Mouse (Mus musculus) layer of hippocampus, postnatal 10 days (tissue): Measurements from ENCODE around the gene Tex35. TPM values are rescaled to one million over a fixed set of nuclear protein-coding genes. Genes with fewer than 3 reads are reported as not detected.

ENCODE experiments used
- DNase-seq, 2 experiments: peaks; one replicate each; pipeline ENCODE4 v3.0.0; 2021; ENCODE audit warnings: low spot score in 2 of 2
- long read RNA-seq: library from polyadenylated mRNA; stranded (forward); transcript quantifications from one replicate; pipeline ENCODE4 v2.0.0, GENCODE M21; 2023
- total RNA-seq, 2 experiments: library from RNA; stranded (reverse); gene quantifications; 2 replicates each; pipeline ENCODE4 v1.2.3; 2021

Gene Tex35
- not detected for total RNA-seq
- long read RNA-seq = 0 reads

- DNase-seq = no peak
These were observed at the start of gene Tex35 for GRCm38 (mm10) chr1:157108580-157108979. Tex35 (minus strand) TSS chr1:157108680.

DNA sequence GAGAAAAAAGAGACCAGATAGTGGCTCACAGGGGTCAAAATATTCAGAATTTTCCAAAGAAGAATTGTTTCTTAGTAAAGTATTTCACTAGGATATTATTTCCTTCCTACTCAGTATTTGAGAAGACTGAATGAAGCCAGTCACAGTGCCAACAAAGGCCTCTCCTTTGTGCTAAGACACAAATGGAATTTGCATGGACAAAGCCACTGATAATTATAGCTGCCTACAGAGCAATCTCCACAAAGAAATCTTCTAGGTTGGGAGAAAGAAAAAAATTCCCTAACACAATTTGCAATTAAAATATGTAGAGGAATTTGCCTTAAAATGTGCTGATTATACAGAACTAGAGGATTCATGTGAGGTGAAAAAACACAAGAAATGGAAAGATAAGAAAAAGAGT, 45.3 kb upstream of the Tex35 start:
- no peak for DNase-seq

- no peak for DNase-seq
These were observed 41.6 kb upstream of the Tex35 start for GRCm38 (mm10) chr1:157150107-157150506.

- DNase-seq = no peak
These were observed 36.1 kb upstream of the Tex35 start for GRCm38 (mm10) chr1:157144621-157145020.

GRCm38 (mm10) chr1:157143326-157143932, 34.9 kb upstream of the Tex35 start:
- no peak for DNase-seq

DNA sequence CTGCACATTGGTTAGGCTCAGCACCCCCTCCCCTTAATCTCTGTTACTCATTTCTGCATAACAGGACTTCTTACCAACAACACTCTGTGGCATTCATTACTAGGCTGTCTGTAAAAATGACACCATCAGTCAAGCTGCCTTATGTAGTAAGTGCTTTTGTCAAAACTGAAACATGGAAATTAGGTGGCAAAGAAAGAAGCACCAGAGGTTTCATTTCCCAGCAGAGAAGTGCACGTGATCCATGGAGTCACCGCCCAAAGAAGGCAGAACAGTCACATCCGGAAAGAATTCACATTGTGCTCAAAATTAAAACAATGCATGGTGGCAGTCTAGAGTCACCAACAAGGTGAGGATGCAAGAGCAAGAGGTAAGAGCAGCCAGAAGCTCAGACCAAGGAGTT, 32.5 kb upstream of the Tex35 start:
- no peak for DNase-seq

DNA sequence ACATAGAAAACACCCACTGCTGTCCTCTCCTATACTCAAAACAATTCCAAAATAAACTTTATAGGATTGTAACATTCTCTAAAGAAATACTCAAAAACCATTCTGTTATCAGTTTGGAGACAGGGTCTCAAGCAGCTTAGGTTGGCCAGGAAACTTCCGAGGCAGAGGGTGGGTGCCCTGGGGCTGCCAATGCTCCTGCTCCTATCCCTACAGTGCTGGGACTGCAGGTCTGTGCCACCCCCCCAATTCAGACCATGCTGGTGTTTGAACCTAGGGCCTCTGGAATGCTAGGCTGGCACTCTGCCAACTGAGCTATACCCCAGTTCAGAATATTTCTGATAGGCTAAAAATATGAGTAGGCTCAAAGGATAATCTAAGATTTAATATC, 29.4 kb upstream of the Tex35 start:
- DNase-seq = no peak

DNA sequence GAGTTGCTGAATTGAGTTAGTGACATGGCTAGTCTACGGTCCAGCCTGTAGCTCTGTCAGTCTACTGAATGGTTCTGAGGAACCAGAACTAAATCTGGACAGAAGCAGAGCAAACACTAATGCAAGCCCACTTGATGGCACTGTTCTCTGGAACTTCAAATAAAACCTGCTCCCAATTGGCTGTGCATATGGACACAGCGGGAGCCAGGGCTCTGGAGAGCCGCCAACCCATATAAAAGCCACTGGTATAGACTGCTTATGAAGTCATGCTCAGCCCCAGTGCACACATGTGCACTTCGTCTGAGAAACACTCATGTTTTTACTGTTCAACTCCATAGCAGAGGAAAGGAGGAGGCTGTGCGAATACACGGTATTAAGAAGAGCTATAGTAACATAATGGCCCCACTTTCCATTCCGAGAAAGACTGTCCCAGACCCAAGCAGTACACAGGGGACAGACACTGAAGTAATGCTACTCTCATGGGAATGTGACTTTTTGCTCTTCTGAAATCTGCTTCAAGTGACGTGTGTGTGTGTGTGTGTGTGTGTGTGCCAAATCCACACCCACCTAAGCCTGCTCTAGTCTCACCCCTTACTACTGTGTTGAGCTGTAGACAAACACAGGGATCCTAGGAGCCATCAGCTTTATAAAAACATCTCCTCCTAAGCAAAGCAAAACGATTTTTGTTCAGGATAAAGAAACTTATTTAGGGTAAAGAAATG, 28.8 kb upstream of the Tex35 start:
- DNase-seq = peak in 1 of 2 experiments; percentile 35

GRCm38 (mm10) chr1:157128219-157128618, 19.7 kb upstream of the Tex35 start:
- DNase-seq = no peak

- DNase-seq = no peak
These were observed 15.4 kb upstream of the Tex35 start for GRCm38 (mm10) chr1:157123836-157124235.

GRCm38 (mm10) chr1:157119168-157119567, 10.7 kb upstream of the Tex35 start:
- DNase-seq = no peak

DNA sequence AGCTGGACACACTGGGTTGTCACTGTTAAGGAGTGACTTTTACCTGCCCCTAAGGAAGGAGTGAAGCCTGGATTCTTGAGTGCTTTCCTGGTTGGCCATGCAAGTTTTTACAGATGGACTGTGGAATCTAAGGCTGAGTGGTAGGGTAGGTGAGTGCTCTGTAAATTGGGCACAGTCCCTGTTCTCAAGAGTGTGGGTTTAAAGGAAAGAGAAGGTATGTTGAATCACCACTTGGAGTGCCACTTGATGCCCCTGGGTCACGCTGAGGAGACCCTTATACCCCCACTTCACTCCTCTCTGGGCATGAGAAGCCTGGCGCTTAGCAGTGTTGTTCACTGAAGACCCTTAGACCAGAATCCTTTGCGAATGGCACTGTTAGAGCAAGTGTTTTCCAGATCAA, 9.0 kb upstream of the Tex35 start:
- DNase-seq = no peak

GRCm38 (mm10) chr1:157114492-157114891, 6.0 kb upstream of the Tex35 start:
- DNase-seq = no peak

GRCm38 (mm10) chr1:157110287-157110835, 1.9 kb upstream of the Tex35 start:
- no peak for DNase-seq

GRCm38 (mm10) chr1:157101122-157101865, 7.2 kb downstream of the Tex35 start:
- peak; percentile 27 to 36 for DNase-seq

- DNase-seq = no peak
These were observed 12.9 kb downstream of the Tex35 start for GRCm38 (mm10) chr1:157095534-157095933.

DNA sequence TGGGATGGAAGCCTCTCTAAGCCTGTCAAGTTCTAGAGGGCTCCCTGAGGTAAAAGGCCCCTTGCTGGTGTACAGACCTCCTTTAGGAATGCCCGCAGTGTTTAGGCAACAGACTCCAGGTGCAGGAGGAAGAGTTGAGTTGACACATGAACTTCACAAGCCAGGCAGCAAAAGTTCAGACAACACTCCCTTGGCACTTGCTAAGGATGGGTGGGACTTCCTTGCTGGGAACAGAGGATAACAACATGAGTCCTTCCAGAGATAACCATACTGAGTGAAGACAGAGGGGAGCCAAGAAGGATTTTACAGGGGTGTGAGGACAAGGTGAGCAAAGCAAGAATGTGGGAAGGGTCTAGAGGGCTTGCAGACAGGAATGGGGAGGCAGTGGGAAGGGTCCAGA, 15.9 kb downstream of the Tex35 start:
- DNase-seq = no peak

GRCm38 (mm10) chr1:157092140-157092539, 16.3 kb downstream of the Tex35 start:
- DNase-seq = no peak

GRCm38 (mm10) chr1:157090835-157091234, 17.6 kb downstream of the Tex35 start:
- DNase-seq = no peak

- peak; percentile 78 to 83 for DNase-seq
These were observed 22.1 kb downstream of the Tex35 start for GRCm38 (mm10) chr1:157086097-157086994.

GRCm38 (mm10) chr1:157082931-157083330, 25.5 kb downstream of the Tex35 start:
- DNase-seq = no peak
